Mouse (Mus musculus) MEL (cell line): ENCODE measurements around the gene Fam210b.

Source experiments
- BHLHE40 ChIP-seq: IDR thresholded peaks from 2 replicates; pipeline ENCODE4 v1.6.1; 2012; ENCODE audit warnings: low read depth, mild to moderate bottlenecking, inconsistent platforms, low read length, improper control_type of control experiment, borderline replicate concordance
- EP300 ChIP-seq, 2 experiments: IDR thresholded peaks; 2 replicates each; pipeline ENCODE4 v1.6.1; 2011; ENCODE audit warnings: improper control_type of control experiment in 2 of 2, low read length in 2 of 2, low read depth in 1 of 2, mild to moderate bottlenecking in 1 of 2
- MAFK ChIP-seq: IDR thresholded peaks from 2 replicates; pipeline ENCODE4 v1.6.1; 2011; ENCODE audit warnings: low read depth, mild to moderate bottlenecking, low read length, improper control_type of control experiment, borderline replicate concordance
- MAX ChIP-seq: IDR thresholded peaks from 2 replicates; pipeline ENCODE4 v1.6.1; 2011; ENCODE audit warnings: low read length, improper control_type of control experiment
- MYB ChIP-seq: IDR thresholded peaks from 2 replicates; pipeline ENCODE4 v1.6.1; 2011; ENCODE audit warnings: mild to moderate bottlenecking, low read depth, low read length, improper control_type of control experiment
- POLR2A ChIP-seq, 2 experiments: IDR thresholded peaks; 2 replicates each; pipeline ENCODE4 v1.6.1; 2011 to 2012; ENCODE audit warnings: low read length in 2 of 2, mild to moderate bottlenecking in 2 of 2, control low read depth in 1 of 2, improper control_type of control experiment in 1 of 2, low read depth in 1 of 2, moderate library complexity in 1 of 2; ENCODE audit not compliant: control insufficient read depth in 1 of 2, insufficient read depth in 1 of 2, poor library complexity in 1 of 2

GRCm38 (mm10) chr2:172350773-172351172 is 5.4 kb downstream of the Fam210b start:
- TF ChIP-seq EP300 (IDR thresholded peaks at IDR 0.05; ENCODE audit: low read depth in 1 of 2, low read length in 2 of 2) = no peak
- TF ChIP-seq MYB = no peak
- no peak for TF ChIP-seq MAX
- TF ChIP-seq MAFK = no peak
- no peak for TF ChIP-seq POLR2A (IDR thresholded peaks at IDR 0.05; ENCODE audit: control insufficient read depth in 1 of 2, insufficient read depth in 1 of 2, low read depth in 1 of 2, low read length in 2 of 2, poor library complexity in 1 of 2)
- TF ChIP-seq BHLHE40 = no peak
